Mouse (Mus musculus) bone marrow macrophage, adult 2 months (primary cell): ENCODE measurements around the gene Uqcr11. TPM values are rescaled to one million over a fixed set of nuclear protein-coding genes. Genes with fewer than 3 reads are reported as not detected.

ENCODE experiments used
- H3K27ac ChIP-seq: 2 replicates; pipeline ENCODE4 v1.5.1; 2012; ENCODE audit warnings: low read depth, low read length; ENCODE audit not compliant: insufficient read depth
- H3K4me1 ChIP-seq: 2 replicates; pipeline ENCODE4 v1.6.1; 2012; ENCODE audit warnings: low read length; ENCODE audit not compliant: control insufficient read depth, insufficient read depth
- H3K4me3 ChIP-seq: 2 replicates; pipeline ENCODE4 v1.5.1; 2012; ENCODE audit warnings: mild to moderate bottlenecking, low read length, moderate library complexity; ENCODE audit not compliant: insufficient read depth
- CTCF ChIP-seq: IDR thresholded peaks from 2 replicates; pipeline ENCODE4 v1.5.1; 2012; ENCODE audit warnings: low read depth, mild to moderate bottlenecking, low read length, moderate library complexity
- POLR2A ChIP-seq: IDR thresholded peaks from 2 replicates; pipeline ENCODE4 v1.6.1; 2012; ENCODE audit warnings: mild to moderate bottlenecking, low read depth, low read length, borderline replicate concordance
- polyA plus RNA-seq: library from polyadenylated mRNA; stranded (reverse); fragments of >200 nt; gene quantifications from 2 replicates; pipeline ENCODE4 v1.2.4, GENCODE M21; 2012; ENCODE audit not compliant: missing spikeins, insufficient read depth, insufficient read length

The Uqcr11 gene
- polyA plus RNA-seq, 1 experiment = 175 TPM

DNA sequence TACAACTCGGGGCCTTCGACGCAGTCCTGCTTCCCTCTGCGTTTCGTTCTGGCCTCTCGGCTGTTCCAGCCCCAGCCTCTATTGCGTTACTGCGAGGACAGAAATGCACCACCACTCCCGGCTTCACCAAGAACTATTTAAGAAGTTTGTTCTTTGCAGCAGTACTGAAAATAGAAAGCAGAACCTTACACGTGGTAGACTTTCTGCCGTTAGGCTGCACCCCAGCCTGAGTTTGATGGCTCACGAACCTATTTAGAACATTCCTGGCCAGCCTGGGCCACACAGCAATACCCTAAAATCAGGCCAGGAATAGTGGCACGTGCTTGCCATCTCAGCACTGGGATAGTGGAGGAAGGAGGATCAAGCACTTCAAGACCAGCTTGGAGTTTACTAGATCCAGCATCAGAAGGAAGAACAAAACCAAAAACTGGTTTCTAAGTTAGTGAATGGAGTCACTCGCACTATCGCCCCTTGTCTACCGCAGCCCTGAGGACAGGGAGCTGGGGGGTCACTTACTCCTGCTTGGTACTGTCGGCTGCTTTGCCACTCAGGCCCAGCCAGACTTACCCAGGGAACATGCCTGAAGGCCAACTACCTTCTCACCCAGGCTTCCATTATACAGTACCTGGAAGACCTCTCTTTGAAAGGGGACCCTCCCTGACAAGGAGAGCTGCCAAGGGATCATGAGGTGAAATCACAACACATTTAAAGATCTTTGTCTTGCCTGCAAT, 6.5 kb downstream of the Uqcr11 start:
- TF ChIP-seq CTCF (no peak), POLR2A (no peak)
- peaks cover 34% of the 10 kb centered on the region for H3K4me1 ChIP-seq
- H3K27ac ChIP-seq = peak overlapping the region; percentile 95
- peak overlapping the region; percentile 78 for H3K4me3 ChIP-seq

GRCm38 (mm10) chr10:80399191-80399972, 7.2 kb downstream of the Uqcr11 start, which contains the start of gene Mbd3:
Gene Mbd3, minus strand, starts transcription at chr10:80399550.
- H3K4me1 ChIP-seq = peaks cover 30% of the 10 kb centered on the region
- TF ChIP-seq CTCF (no peak), POLR2A (peak; percentile 89)
- H3K4me3 ChIP-seq = peak within 1 kb of the TSS; percentile 84
- peak within 1 kb of the TSS; percentile 95 for H3K27ac ChIP-seq

DNA sequence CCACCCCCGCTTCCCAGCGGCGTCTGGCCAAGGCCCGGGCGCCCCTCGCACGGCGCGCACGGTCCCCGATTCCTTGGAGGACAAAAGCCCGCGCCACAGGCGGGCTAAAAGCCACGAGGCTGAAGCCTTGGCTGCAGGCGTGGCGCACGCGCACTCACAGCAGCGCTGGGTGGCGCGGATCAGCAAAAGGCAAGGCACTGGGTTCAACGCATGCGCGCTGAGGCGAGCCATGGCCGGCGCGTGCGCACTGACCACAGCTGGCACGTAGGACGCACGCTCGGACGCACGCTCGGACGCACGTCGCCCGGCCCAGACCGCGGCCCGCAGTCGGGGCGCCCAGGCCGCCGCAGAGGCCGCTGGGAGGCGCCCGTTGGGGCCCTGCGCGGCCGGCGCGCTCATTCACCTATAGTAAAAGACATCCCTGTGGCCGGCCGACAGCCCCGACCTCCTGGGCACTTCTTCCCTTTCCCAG, 7.9 kb downstream of the Uqcr11 start:
- Histone ChIP-seq H3K27ac (peak overlapping the region; percentile 91), H3K4me3 (peak overlapping the region; percentile 84), H3K4me1 (peaks cover 30% of the 10 kb centered on the region)
- no peak for TF ChIP-seq CTCF

GRCm38 (mm10) chr10:80398174-80398535, 8.5 kb downstream of the Uqcr11 start:
- TF ChIP-seq CTCF (no peak), POLR2A (no peak)
- peaks cover 30% of the 10 kb centered on the region for H3K4me1 ChIP-seq
- H3K4me3 ChIP-seq = peak overlapping the region; percentile 84
- peak overlapping the region; percentile 91 for H3K27ac ChIP-seq

DNA sequence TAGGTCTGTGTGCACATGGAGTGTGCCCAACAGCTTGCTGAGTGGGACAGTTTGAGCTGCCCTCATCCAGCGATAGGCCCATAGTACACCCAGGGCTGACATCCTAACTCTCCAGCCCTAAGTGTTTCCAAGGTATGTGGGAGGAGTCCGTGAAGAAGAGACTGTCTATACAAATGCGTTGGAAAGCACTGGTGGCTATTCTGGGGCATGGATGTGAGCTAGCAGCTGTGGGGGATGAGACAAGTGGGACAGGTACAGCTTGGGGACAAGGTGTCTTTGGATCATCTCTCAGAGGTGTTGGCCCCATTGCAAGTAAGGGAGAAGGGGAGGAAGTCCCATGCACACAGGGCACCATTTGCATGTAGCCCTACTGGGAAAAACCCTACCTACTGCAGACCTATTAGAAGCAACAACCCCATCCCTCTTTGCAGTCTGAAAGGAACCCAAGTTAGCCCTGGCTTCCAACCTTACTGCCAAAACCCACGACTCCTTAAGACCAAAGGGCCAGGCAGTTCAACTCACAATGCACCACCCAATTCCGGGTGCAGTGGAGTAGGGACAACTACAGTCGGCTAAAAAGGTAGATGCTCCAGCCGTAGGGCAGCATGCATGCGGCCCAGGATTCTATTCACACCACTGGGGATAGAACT, 9.0 kb downstream of the Uqcr11 start:
- TF ChIP-seq POLR2A (no peak), CTCF (no peak)
- Histone ChIP-seq H3K27ac (peak overlapping the region; percentile 91), H3K4me1 (peaks cover 30% of the 10 kb centered on the region), H3K4me3 (peak overlapping the region; percentile 84)

DNA sequence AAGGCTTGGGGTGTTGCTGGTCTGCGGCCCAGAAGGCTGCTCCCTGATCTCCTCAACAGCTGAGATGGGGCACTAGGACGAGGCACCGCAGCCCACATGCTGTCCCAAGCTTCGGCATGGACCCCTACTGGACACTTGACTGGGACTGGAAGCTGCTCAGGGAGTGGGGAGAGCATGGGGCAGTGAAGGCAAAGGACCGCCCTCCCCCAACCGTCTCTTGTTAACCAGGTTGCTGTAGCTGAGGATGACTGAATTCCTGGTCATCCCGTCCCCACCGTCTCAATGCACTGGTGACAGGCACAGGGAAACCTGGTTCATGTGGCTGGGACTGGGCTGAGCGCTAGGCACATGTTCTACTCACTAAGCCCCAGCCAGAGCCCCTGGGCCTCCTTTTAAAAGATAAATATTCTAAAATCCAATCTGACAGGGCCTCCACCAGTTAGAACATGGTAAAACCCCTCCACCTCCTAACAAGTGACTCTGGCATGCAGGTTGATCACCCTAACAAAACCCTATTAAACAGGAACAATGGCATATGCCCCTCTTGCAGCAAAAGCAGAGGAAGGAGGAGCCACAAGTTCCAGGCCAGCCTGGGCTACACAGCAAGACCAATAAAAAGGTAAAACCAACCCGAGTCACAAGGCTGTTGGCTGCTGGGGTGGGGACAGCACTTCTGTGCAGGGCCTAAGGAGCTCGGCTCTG, 9.7 kb downstream of the Uqcr11 start:
- no peak for TF ChIP-seq CTCF
- Histone ChIP-seq H3K27ac (peak overlapping the region; percentile 91; the same call in 1 of the 2 replicates), H3K4me1 (peaks cover 30% of the 10 kb centered on the region), H3K4me3 (peak overlapping the region; percentile 84)

- peaks cover 13% of the 10 kb centered on the region for H3K4me1 ChIP-seq
- H3K27ac ChIP-seq = no peak overlapping the region
- no peak for TF ChIP-seq POLR2A
- TF ChIP-seq CTCF = no peak
- H3K4me3 ChIP-seq = no peak overlapping the region
Observed at GRCm38 (mm10) chr10:80395025-80395627, 11.5 kb downstream of the Uqcr11 start.

DNA sequence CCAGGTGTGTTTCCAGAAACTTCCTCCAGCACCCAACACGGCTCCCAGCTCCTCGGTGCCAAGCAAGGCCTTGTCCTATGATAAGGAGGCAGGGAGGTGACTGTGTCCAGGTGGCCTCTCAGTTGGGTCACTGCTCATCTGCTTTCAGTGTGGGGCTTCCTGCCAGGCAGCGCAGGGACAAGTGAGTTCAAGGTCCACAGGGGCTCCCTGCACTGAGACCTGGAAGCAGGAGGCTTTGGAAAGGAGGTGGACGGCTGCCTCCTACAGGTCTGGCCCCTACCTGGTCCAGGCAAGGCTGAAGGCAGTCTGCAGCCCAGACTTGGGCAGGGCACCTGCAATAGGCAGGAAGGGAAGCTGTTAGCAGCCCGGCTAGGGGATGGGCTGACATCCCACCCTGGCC, 13.9 kb downstream of the Uqcr11 start:
- TF ChIP-seq CTCF (no peak), POLR2A (no peak)
- H3K4me1 ChIP-seq = peaks cover 26% of the 10 kb centered on the region
- H3K27ac ChIP-seq = no peak overlapping the region
- H3K4me3 ChIP-seq = no peak overlapping the region

- no peak overlapping the region for H3K4me3 ChIP-seq
- TF ChIP-seq POLR2A = no peak
- no peak for TF ChIP-seq CTCF
- H3K4me1 ChIP-seq = peaks cover 22% of the 10 kb centered on the region
- no peak overlapping the region for H3K27ac ChIP-seq
Observed at GRCm38 (mm10) chr10:80390697-80391096, 15.9 kb downstream of the Uqcr11 start.
